Mouse (Mus musculus): Measurements from ENCODE around the gene Ptges.

Ptges gene

GRCm38 (mm10) chr2:30846723-30847122 lies 82.9 kb downstream of the Ptges start:
- DNase-seq (ENCODE audit: low read depth) = no peak

- DNase-seq (ENCODE audit: low read depth) = no peak
Observed at GRCm38 (mm10) chr2:30846236-30846635, 83.4 kb downstream of the Ptges start.

- no peak for DNase-seq (ENCODE audit: low read depth)
Observed at GRCm38 (mm10) chr2:30845152-30846070, 84.3 kb downstream of the Ptges start.

GRCm38 (mm10) chr2:30842615-30843014 lies 87.0 kb downstream of the Ptges start:
- DNase-seq (ENCODE audit: low read depth) = no peak

Measured in c-Kit-positive CD71-positive TER-119-negative erythroid progenitor cells, embryonic 14.5 days (primary cell).